Mouse (Mus musculus): ENCODE data around the gene Hist1h4c. TPM values are rescaled to one million over a fixed set of nuclear protein-coding genes. Genes with fewer than 3 reads are reported as not detected.
"Not testable (repeated sequence)": the region's sequence is repeated elsewhere in the genome, so short reads cannot be mapped to it uniquely, and the experiment has no call there.

The Hist1h4c gene
- polyA plus RNA-seq, 1 experiment from 2014 or later, result 9.0 TPM

DNA sequence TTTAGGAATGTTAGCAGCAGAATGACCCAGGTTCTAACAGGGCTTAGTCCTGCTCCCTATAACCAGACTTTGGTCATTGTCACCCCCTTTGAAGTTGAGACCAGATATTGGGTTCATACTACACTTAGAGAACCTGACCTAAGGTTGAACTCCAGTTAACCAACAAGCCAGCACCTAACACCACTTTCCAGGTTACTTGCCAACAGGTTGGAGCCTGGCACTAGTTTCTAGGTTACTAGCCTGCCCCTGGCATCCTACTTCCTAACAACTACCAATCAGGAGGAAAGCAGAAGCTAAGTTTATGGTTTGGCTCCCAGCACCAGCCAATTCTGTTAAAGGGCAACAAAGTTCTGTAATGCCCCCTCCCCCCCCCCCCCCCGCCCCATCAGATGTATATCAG is 27.0 kb upstream of the Hist1h4c start:
- WGBS, result 40% methylated on average over 1 of the region's 1 CpGs
- no peaks in the 10 kb centered on the region for H3K36me3 ChIP-seq
- H3K27ac ChIP-seq, result no peak overlapping the region

DNA sequence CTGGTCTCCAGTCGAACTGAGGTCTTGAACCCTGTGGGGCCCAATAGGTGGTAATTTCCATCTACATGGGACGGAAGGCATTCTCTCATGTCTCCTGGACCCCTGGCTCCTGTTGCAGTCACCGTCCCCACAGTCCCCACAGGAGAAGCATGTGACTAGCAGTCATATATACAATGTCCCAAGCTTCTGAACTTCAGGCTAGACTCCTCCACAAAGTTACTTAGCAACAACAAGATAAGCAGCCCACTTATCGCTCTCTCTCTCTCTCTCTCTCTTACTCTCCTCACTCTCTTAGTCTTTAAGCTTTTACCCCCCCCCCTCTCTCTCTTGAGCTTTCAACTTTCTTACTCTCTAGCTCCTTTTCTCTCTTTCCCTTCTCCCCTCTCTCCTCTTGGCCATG is 26.0 kb upstream of the Hist1h4c start:
- 92% methylated on average over 4 of the region's 4 CpGs for WGBS
- Histone ChIP-seq H3K9ac (no peak overlapping the region), H3K36me3 (no peaks in the 10 kb centered on the region), H3K9me3 (no peaks in the 10 kb centered on the region), H3K27ac (no peak overlapping the region), H3K27me3 (no peaks in the 10 kb centered on the region), H3K4me1 (no peaks in the 10 kb centered on the region), H3K4me3 (no peak overlapping the region), H3K4me2 (no peak overlapping the region)
- ATAC-seq (ENCODE audit: insufficient number of reproducible peaks, insufficient read depth, low FRiP score, low TSS enrichment, low read depth), result no peak

More for the DNA sequence above, 27.0 kb upstream of the Hist1h4c start:
- Histone ChIP-seq H3K4me2 (no peak overlapping the region), H3K4me1 (no peaks in the 10 kb centered on the region), H3K27me3 (no peaks in the 10 kb centered on the region), H3K9me3 (no peaks in the 10 kb centered on the region), H3K9ac (no peak overlapping the region), H3K4me3 (no peak overlapping the region)
- no peak for ATAC-seq (ENCODE audit: insufficient number of reproducible peaks, insufficient read depth, low FRiP score, low TSS enrichment, low read depth)

DNA sequence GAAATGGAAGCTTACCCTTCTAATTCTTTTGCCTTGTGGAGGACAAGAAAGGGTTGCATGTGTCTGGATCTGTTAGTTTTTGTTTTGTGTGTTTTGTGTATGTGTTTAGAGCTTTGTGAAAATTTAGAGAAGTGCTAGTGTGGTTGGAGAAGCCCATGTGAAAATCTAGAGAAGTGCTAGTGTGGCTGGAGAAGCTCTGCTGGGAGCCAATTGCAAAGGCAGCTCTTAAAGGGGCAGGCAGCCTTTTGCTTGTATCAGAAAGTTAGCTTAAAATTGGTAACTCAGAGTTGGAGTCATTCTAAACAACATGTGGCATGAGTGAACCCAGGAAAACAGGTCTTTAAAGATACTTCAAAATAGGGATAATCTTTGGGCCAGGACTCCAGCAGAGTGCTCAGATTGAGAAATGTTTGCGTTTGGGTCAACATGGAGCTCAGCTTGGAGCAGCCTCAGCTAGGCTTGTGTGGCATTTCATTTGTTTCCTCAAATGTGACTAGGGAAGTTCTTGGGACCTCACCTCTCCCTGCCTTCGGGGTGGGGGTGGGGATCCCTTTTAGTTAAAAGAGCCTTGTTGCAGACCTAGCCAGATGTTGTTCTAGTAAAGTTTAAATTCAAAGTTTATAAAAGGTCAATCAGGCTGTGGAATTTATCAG is 19.5 kb upstream of the Hist1h4c start:
- H3K27me3 ChIP-seq; ATAC-seq (ENCODE audit: insufficient number of reproducible peaks, insufficient read depth, low FRiP score, low TSS enrichment, low read depth); H3K9me3 ChIP-seq; H3K36me3 ChIP-seq; H3K4me2 ChIP-seq; H3K27ac ChIP-seq; H3K4me3 ChIP-seq; H3K4me1 ChIP-seq; H3K9ac ChIP-seq: not testable (repeated sequence)
- 16% methylated on average over 2 of the region's 2 CpGs for whole genome bisulfite sequencing

DNA sequence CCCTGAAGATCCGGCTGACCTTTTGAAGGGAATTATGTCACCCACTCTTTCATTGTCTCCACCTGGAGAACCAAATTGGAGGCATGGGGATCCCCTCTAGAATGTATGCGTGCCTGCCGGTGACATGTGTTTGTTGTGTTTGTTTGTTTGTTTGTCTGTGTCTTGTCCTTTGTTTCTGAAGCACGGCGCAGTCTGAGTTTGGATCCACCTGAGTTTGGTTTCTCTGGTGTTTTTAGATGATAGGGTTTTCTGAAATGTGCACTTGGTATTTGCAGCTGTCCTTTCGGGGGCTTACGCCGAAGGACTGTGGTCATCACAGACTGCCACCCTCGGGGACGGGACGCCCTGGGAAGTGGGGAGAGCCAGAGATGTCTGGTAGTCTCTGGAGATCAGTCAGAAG is 18.9 kb upstream of the Hist1h4c start:
- Histone ChIP-seq H3K4me3 (no peak overlapping the region), H3K4me1 (no peaks in the 10 kb centered on the region), H3K27me3 (no peaks in the 10 kb centered on the region), H3K9me3 (no peaks in the 10 kb centered on the region), H3K9ac (no peak overlapping the region), H3K27ac (no peak overlapping the region), H3K4me2 (no peak overlapping the region), H3K36me3 (no peaks in the 10 kb centered on the region)
- 56% methylated on average over 11 of the region's 11 CpGs for WGBS
- ATAC-seq (ENCODE audit: insufficient number of reproducible peaks, insufficient read depth, low FRiP score, low TSS enrichment, low read depth), result no peak

DNA sequence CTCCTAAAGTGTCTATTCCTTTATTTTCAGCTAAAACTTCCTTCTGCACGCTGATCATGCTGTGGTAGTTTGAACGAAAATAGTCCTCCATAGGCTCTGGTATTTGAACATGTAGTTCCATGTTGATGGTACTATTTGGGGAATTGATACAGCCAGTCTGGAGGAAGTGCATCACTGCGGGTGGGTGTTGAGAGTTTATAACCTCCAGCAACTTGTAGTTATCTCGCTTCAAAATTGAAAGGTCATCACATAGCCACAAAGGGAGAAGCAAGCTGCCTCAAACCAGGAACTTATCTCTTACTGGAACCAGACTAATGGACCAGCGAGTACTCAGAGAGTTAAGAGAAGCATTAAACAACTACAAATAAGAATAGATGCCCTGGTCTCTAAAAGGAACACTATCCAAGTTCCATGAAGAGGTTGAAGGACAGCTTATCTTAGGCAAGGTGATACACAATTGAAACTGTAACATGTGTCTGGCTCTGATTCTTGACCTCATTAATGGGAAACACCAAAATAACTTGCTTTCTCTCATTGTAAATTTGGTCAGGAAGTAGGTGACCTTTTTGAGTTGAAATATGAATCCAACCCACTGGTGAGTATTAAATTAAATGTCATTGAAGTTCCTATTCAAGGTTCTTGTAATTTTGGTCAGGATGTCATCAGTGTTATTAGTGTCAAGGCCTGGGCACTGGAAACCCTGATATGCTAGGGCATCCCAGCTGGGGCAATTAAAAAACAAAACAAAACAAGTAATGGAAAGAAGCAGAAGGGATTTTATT is 18.2 kb upstream of the Hist1h4c start:
- ATAC-seq (ENCODE audit: insufficient number of reproducible peaks, insufficient read depth, low FRiP score, low TSS enrichment, low read depth), result no peak
- Histone ChIP-seq H3K4me2 (no peak overlapping the region), H3K4me3 (no peak overlapping the region), H3K4me1 (no peaks in the 10 kb centered on the region), H3K9me3 (no peaks in the 10 kb centered on the region), H3K36me3 (no peaks in the 10 kb centered on the region), H3K27ac (no peak overlapping the region), H3K27me3 (no peaks in the 10 kb centered on the region), H3K9ac (no peak overlapping the region)
- WGBS, result 85% methylated on average over 5 of the region's 5 CpGs

DNA sequence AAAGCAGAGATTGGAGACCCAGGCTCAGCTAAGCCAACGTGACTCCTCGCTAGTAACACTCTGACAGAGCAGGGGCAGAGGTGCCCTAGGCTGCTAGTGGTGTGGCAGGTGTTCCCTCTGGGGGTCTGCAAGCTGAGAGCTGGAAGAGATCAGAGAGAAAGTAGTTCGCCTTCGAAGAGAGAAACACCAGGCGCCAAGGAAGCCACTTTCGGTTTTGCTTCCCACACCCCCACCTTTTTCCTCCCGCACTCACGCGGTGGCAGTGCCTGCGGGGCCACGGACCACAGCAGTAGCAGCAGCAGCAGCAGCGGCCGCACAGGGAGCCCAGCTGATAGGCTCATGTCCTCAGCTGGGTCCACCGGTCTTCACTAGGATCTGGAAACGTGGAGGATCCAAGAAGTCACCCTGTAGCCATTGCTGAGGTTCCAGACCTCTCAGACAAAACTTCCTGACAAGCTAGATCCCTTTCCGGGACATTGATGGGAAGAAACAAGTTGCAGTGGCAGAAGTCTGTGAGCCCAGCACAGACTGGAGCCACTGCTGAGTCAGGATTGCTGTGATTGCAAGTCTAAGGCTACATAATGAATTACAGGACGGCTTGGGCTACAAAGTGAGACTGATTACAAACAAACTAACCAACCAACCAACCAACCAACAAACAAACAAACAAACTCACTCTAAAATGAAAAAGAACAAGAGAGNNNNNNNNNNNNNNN is 12.3 kb upstream of the Hist1h4c start, which contains the start of gene Hfe:
Gene Hfe, minus strand, starts transcription at position 481 of the 716 bp plus-strand sequence.
- Histone ChIP-seq H3K27ac (peak within 1 kb of the TSS; percentile 49; the same call in 1 of the 2 replicates), H3K27me3 (no peaks in the 10 kb centered on the region)

DNA sequence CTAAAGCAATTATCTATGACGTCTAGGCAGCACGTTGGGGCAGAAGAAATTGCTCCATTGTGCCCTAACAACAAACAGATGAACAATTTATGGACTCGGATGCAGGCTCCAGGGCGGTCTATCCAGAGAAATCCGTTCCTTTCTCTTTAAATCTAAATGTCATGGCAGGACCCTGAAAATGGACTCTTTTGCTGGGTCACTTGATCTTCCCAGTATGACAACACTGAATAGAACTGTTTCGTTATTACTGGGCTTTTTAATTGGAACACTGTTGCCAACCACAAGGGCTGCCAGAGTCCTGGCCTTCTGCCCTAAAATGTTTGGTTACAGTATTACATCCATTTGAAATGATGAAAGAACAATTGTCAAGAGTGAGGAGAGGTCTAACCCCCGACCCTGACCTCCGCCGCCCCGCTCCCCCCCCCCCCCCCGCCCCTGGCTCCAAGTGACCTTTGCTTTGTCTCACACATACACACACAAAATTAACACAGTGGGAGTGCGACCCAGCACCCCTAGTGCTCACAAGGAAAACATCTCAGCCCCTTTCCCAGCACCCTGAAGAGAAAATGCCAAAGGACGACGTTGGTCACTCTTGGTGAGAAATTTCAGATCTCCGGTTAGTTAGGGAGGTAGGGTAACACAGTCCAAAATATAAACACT is 11.6 kb upstream of the Hist1h4c start:
- Histone ChIP-seq H3K9me3 (no peaks in the 10 kb centered on the region), H3K27ac (0 out of 2 replicates have a peak overlapping the region, but pooled peaks have one; percentile 49), H3K9ac (peak overlapping the region; percentile 71), H3K4me1 (peaks cover 16% of the 10 kb centered on the region), H3K4me2 (peak overlapping the region; percentile 73), H3K27me3 (no peaks in the 10 kb centered on the region), H3K4me3 (peak overlapping the region; percentile 46), H3K36me3 (no peaks in the 10 kb centered on the region)
- ATAC-seq (ENCODE audit: insufficient number of reproducible peaks, insufficient read depth, low FRiP score, low TSS enrichment, low read depth), result no peak
- WGBS, result 10% methylated on average over 15 of the region's 15 CpGs

More for the DNA sequence above, 12.3 kb upstream of the Hist1h4c start, which contains the start of gene Hfe:
- Histone ChIP-seq H3K36me3 (no peaks in the 10 kb centered on the region), H3K4me3 (peak within 1 kb of the TSS; percentile 46), H3K9ac (peak within 1 kb of the TSS; percentile 71), H3K9me3 (no peaks in the 10 kb centered on the region), H3K4me2 (peak within 1 kb of the TSS; percentile 73), H3K4me1 (peaks cover 16% of the 10 kb centered on the region)
- 3% methylated on average over 17 of the region's 17 CpGs for WGBS
- no peak for ATAC-seq (ENCODE audit: insufficient number of reproducible peaks, insufficient read depth, low FRiP score, low TSS enrichment, low read depth)

DNA sequence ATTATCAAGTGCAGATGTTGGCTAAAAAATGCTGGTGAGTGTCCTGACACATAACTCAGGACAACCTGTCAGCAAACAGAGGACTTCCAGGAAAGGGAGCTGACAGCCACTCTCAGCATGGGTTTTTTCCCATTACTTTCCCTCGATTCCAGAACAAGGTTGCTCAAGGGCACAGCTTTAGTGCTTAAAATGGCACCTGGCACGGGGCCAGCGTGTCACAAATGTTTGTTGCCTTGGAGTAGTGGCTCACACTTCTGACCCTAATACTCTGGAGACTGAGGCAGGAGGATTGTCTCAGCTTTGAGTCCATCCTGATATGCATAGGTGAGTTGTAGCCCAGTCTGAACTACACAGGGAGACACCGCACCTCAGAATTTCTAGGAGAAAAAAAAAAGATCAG is 10.4 kb upstream of the Hist1h4c start:
- Histone ChIP-seq H3K27ac (no peak overlapping the region), H3K4me3 (no peak overlapping the region), H3K36me3 (no peaks in the 10 kb centered on the region), H3K27me3 (no peaks in the 10 kb centered on the region), H3K4me2 (no peak overlapping the region), H3K9me3 (no peaks in the 10 kb centered on the region), H3K4me1 (peaks cover 16% of the 10 kb centered on the region), H3K9ac (no peak overlapping the region)
- no peak for ATAC-seq (ENCODE audit: insufficient number of reproducible peaks, insufficient read depth, low FRiP score, low TSS enrichment, low read depth)
- WGBS, result 71% methylated on average over 4 of the region's 4 CpGs

DNA sequence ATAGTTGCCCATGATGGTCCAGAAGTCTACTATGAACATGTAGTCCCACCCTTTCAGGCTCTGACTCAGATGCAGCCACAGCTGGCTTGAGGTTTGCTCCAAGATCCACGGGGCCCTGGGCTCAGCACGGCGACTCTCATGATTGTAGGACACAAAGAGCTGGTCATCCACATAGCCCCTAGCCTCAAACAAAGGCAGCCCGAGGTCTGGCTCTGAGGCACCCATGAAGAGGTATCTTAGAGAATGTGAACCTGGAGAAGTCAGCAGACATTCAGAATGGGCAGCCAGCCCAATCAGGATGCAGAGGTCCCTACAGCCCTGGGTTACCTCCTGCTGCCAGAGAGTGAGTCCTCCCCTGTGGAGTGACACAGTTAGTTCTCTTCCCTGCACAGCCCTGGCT is 9.8 kb upstream of the Hist1h4c start:
- Histone ChIP-seq H3K4me1 (peaks cover 16% of the 10 kb centered on the region), H3K9ac (no peak overlapping the region), H3K9me3 (no peaks in the 10 kb centered on the region), H3K4me2 (no peak overlapping the region), H3K27ac (no peak overlapping the region), H3K36me3 (no peaks in the 10 kb centered on the region), H3K27me3 (no peaks in the 10 kb centered on the region), H3K4me3 (no peak overlapping the region)
- 88% methylated on average over 4 of the region's 4 CpGs for WGBS
- no peak for ATAC-seq (ENCODE audit: insufficient number of reproducible peaks, insufficient read depth, low FRiP score, low TSS enrichment, low read depth)

DNA sequence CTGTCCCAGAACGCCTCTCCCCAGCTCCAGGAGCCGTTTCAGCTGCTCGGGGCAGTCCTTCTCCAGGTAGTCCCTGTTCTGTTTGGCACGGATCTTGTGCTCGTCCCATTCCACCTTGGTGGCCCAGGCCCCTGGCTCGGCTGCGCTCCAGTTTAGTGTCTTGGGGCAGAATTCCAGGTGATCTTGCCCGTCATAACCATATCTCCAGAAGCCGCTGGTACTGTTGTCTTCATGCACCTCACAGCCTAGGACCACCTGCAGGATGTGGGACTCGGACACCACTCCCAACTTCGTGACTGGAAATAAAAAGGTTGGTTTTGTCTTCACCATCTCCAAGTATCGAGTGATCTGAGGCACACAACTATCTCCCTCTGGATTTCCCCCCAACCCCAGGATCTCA is 8.5 kb upstream of the Hist1h4c start:
- H3K4me3 ChIP-seq, result no peak overlapping the region

DNA sequence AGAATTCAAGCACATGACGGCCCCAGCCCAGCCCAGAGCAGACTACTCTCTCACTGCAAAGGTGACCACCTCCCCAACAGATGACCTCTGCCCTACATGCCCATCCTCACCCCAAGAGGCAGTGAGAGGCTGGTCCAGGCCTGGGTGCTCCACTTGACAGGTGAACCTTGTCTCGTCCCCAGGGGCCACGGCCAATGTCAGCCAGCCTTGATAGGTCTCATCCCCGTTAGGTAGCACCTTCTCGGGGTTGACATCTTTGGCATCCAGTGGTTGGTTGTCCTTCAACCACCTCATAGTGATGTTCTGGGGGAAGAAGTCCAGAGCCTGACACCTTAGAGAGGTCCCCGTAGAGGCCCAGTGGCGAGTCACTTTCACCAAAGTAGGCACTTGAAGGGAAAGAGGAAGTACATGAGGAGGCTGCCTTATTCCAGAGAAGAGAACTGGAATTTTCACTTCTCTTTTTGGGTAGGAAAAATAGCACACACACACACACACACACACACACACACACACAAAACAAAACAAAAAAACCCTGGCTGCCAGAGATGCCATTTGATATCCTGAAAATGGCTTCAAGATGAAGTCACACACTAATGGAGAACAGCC is 7.6 kb upstream of the Hist1h4c start:
- Histone ChIP-seq H3K4me1 (peaks cover 19% of the 10 kb centered on the region), H3K4me3 (no peak overlapping the region), H3K4me2 (no peak overlapping the region), H3K9me3 (no peaks in the 10 kb centered on the region), H3K27ac (no peak overlapping the region), H3K27me3 (no peaks in the 10 kb centered on the region), H3K36me3 (no peaks in the 10 kb centered on the region), H3K9ac (no peak overlapping the region)
- 83% methylated on average over 7 of the region's 7 CpGs for WGBS
- ATAC-seq (ENCODE audit: insufficient number of reproducible peaks, insufficient read depth, low FRiP score, low TSS enrichment, low read depth), result no peak

More for the DNA sequence above, 8.5 kb upstream of the Hist1h4c start:
- no peak for ATAC-seq (ENCODE audit: insufficient number of reproducible peaks, insufficient read depth, low FRiP score, low TSS enrichment, low read depth)
- Histone ChIP-seq H3K4me2 (no peak overlapping the region), H3K9ac (no peak overlapping the region), H3K9me3 (no peaks in the 10 kb centered on the region), H3K4me1 (peaks cover 16% of the 10 kb centered on the region), H3K36me3 (no peaks in the 10 kb centered on the region), H3K27ac (no peak overlapping the region), H3K27me3 (no peaks in the 10 kb centered on the region)
- 90% methylated on average over 12 of the region's 12 CpGs for WGBS

All from embryonic facial prominence, embryonic 13.5 days (tissue).